Mouse (Mus musculus) hindbrain, embryonic 11.5 days (tissue): ENCODE measurements around the gene Map3k5. TPM values are rescaled to one million over a fixed set of nuclear protein-coding genes. Genes with fewer than 3 reads are reported as not detected.

Source experiments
- ATAC-seq: fragments of 200-750 bp; cut with Nextera tagmentation; 2 replicates; pipeline ENCODE4 v1.8.0; 2017; ENCODE audit warnings: mild to moderate bottlenecking, moderate TSS enrichment, moderate library complexity; ENCODE audit not compliant: low FRiP score
- DNase-seq: peaks from one replicate; pipeline ENCODE4 v3.0.0-alpha.2; 2015; ENCODE audit warnings: low spot score
- H3K27ac ChIP-seq: fragments of 300-500 bp; sonication (generic); 2 replicates; pipeline ENCODE4 v1.5.1; 2014; ENCODE audit warnings: mild to moderate bottlenecking, low read depth, low read length
- H3K27me3 ChIP-seq: fragments of 300-500 bp; sonication (generic); 2 replicates; pipeline ENCODE4 v1.6.1; 2014; ENCODE audit warnings: mild to moderate bottlenecking, low read length, moderate library complexity, mixed read lengths; ENCODE audit not compliant: control insufficient read depth, insufficient read depth
- H3K36me3 ChIP-seq: fragments of 300-500 bp; sonication (generic); 2 replicates; pipeline ENCODE4 v1.6.1; 2014; ENCODE audit warnings: mild to moderate bottlenecking, low read length, moderate library complexity, mixed read lengths; ENCODE audit not compliant: control insufficient read depth, insufficient read depth
- H3K4me1 ChIP-seq: fragments of 300-500 bp; sonication (generic); replicated peaks from 2 replicates; pipeline ENCODE4 v1.6.1; 2014; ENCODE audit warnings: low read length, mixed read lengths; ENCODE audit not compliant: control insufficient read depth, insufficient read depth
- H3K4me2 ChIP-seq: fragments of 300-500 bp; sonication (generic); replicated peaks from 2 replicates; pipeline ENCODE4 v1.6.1; 2014; ENCODE audit warnings: mild to moderate bottlenecking, low read depth, low read length
- H3K4me3 ChIP-seq: fragments of 300-500 bp; sonication (generic); 2 replicates; pipeline ENCODE4 v1.5.1; 2014; ENCODE audit warnings: low read depth, low read length
- H3K9ac ChIP-seq: fragments of 300-500 bp; sonication (generic); 2 replicates; pipeline ENCODE4 v1.6.1; 2014; ENCODE audit warnings: low read depth, low read length
- H3K9me3 ChIP-seq: fragments of 300-500 bp; sonication (generic); 2 replicates; pipeline ENCODE4 v1.6.1; 2016; ENCODE audit warnings: low read length; ENCODE audit not compliant: control insufficient read depth
- WGBS: fragments of 180-500 bp; shearing (Covaris S2); extraction: QIAGEN DNeasy Blood & Tissue Kit; methylation state at CpG from one replicate; pipeline ENCODE4 v1.1.7; 2014; 5-methylcytosine and 5-hydroxymethylcytosine counted together
- polyA plus RNA-seq: library from polyadenylated mRNA; unstranded; fragments of >200 nt; fragmentation: Nextera tagmentation; extraction: Ambion mirVana; gene quantifications from 2 replicates; pipeline ENCODE4 v1.2.1, GENCODE M21; 2014

Map3k5 gene
- polyA plus RNA-seq, 1 experiment from 2014 or later = 0.66 TPM

GRCm38 (mm10) chr10:20031936-20032335 lies 97.7 kb downstream of the Map3k5 start:
- DNase-seq (no peak), ATAC-seq (no peak)
- no peak overlapping the region for H3K9ac ChIP-seq
- no peaks in the 10 kb centered on the region for H3K27me3 ChIP-seq
- no peak overlapping the region for H3K4me2 ChIP-seq
- no peak overlapping the region for H3K4me3 ChIP-seq
- H3K27ac ChIP-seq = no peak overlapping the region
- H3K9me3 ChIP-seq = no peaks in the 10 kb centered on the region
- no peaks in the 10 kb centered on the region for H3K36me3 ChIP-seq
- WGBS = 80% methylated on average over 2 of the region's 2 CpGs
- H3K4me1 ChIP-seq = no peaks in the 10 kb centered on the region

- H3K4me2 ChIP-seq = no peak overlapping the region
- H3K27me3 ChIP-seq = no peaks in the 10 kb centered on the region
- H3K36me3 ChIP-seq = no peaks in the 10 kb centered on the region
- H3K9ac ChIP-seq = no peak overlapping the region
- ATAC-seq (no peak), DNase-seq (no peak)
- H3K9me3 ChIP-seq = no peaks in the 10 kb centered on the region
- 83% methylated on average over 2 of the region's 2 CpGs for WGBS
- H3K4me1 ChIP-seq = no peaks in the 10 kb centered on the region
- no peak overlapping the region for H3K4me3 ChIP-seq
- H3K27ac ChIP-seq = no peak overlapping the region
These were observed 102.1 kb downstream of the Map3k5 start for GRCm38 (mm10) chr10:20036375-20036774.

- no peak for ATAC-seq
- WGBS = 82% methylated on average over 7 of the region's 7 CpGs
These were observed 102.6 kb downstream of the Map3k5 start for GRCm38 (mm10) chr10:20036846-20037245.

DNA sequence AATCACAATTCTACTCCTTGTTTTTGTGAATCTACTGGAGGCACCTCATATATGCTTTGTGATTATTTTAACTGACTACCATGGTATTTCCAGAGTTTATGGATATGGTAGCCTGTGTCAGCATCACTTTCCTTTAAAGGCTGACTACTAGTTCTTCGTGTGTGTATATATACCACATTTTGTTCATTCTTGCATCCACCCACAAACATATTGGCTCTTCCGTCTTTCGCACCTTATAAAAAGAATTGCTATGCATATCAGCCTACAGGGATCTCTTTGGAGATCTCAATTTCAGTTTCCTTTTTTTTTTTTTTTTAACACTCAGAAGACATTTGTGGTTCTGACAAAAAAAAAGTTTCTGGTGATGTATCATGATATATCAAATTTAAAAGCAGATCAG lies 105.3 kb downstream of the Map3k5 start:
- DNase-seq = no peak
- Histone ChIP-seq H3K36me3 (no peaks in the 10 kb centered on the region), H3K4me3 (no peak overlapping the region), H3K9ac (no peak overlapping the region), H3K9me3 (no peaks in the 10 kb centered on the region), H3K4me2 (no peak overlapping the region), H3K4me1 (no peaks in the 10 kb centered on the region), H3K27me3 (no peaks in the 10 kb centered on the region), H3K27ac (no peak overlapping the region)
- WGBS = 92% methylated on average over 3 of the region's 3 CpGs
- no peak for ATAC-seq

More at GRCm38 (mm10) chr10:20036846-20037245, 102.6 kb downstream of the Map3k5 start:
- no peak overlapping the region for H3K4me2 ChIP-seq
- H3K4me1 ChIP-seq = no peaks in the 10 kb centered on the region
- H3K27ac ChIP-seq = no peak overlapping the region
- H3K36me3 ChIP-seq = no peaks in the 10 kb centered on the region
- DNase-seq = no peak
- no peak overlapping the region for H3K4me3 ChIP-seq
- H3K27me3 ChIP-seq = no peaks in the 10 kb centered on the region
- H3K9ac ChIP-seq = no peak overlapping the region
- no peaks in the 10 kb centered on the region for H3K9me3 ChIP-seq

DNA sequence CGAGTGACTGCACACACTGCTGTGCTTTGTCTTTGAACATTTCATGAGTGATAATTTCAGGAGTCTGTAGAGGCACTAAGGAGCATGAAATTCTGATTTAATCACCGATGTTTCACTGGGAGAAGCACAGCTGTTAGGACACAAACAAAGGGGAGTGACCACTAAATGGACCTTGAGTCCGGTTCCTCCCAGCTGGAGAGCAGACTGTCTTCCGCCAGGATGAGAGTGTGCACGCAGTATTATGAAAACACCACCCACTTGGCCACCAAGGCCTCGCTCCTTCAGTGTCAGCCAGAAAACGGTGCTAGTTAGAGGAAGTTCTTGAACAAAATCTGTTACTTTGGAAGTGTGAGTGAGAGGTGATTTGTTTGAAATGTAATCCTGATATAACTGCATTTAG lies 105.8 kb downstream of the Map3k5 start:
- DNase-seq (peak; percentile 13), ATAC-seq (no peak)
- no peak overlapping the region for H3K4me3 ChIP-seq
- H3K36me3 ChIP-seq = no peaks in the 10 kb centered on the region
- H3K27ac ChIP-seq = no peak overlapping the region
- no peaks in the 10 kb centered on the region for H3K9me3 ChIP-seq
- no peak overlapping the region for H3K9ac ChIP-seq
- 43% methylated on average over 7 of the region's 7 CpGs for WGBS
- no peaks in the 10 kb centered on the region for H3K4me1 ChIP-seq
- H3K4me2 ChIP-seq = no peak overlapping the region
- no peaks in the 10 kb centered on the region for H3K27me3 ChIP-seq

- no peak overlapping the region for H3K4me3 ChIP-seq
- no peak overlapping the region for H3K9ac ChIP-seq
- no peaks in the 10 kb centered on the region for H3K9me3 ChIP-seq
- no peaks in the 10 kb centered on the region for H3K27me3 ChIP-seq
- no peak overlapping the region for H3K4me2 ChIP-seq
- no peaks in the 10 kb centered on the region for H3K4me1 ChIP-seq
- no peak for DNase-seq
- no peak for ATAC-seq
- no peak overlapping the region for H3K27ac ChIP-seq
- H3K36me3 ChIP-seq = no peaks in the 10 kb centered on the region
- 88% methylated on average over 4 of the region's 4 CpGs for WGBS
These were observed 106.4 kb downstream of the Map3k5 start for GRCm38 (mm10) chr10:20040677-20041076.

DNA sequence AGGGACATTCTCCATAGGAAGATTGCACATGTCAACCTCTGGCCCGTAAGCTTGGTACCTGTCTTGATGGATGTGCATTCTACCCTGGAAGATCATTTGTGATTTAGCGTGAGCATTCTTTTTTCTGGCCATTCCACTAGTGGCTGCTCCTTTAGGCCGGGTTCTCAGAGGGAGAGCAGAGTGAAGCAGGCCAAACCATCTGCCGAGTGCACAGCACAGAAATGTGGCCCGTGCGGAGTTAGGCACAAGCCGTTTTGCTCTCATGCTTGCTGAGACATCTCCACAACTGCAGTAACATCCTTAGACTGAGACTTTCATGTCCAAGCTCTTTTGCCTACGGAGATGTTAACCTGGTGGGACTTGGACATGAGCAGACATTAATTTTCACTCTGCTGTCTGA lies 107.8 kb downstream of the Map3k5 start:
- ATAC-seq (no peak), DNase-seq (no peak)
- no peaks in the 10 kb centered on the region for H3K4me1 ChIP-seq
- no peaks in the 10 kb centered on the region for H3K27me3 ChIP-seq
- no peaks in the 10 kb centered on the region for H3K9me3 ChIP-seq
- no peak overlapping the region for H3K27ac ChIP-seq
- WGBS = 90% methylated on average over 8 of the region's 8 CpGs
- no peak overlapping the region for H3K9ac ChIP-seq
- H3K4me2 ChIP-seq = no peak overlapping the region
- H3K36me3 ChIP-seq = no peaks in the 10 kb centered on the region
- H3K4me3 ChIP-seq = no peak overlapping the region

GRCm38 (mm10) chr10:20044051-20044450 lies 109.8 kb downstream of the Map3k5 start:
- WGBS = 86% methylated on average over 2 of the region's 2 CpGs
- ATAC-seq (no peak), DNase-seq (no peak)
- Histone ChIP-seq H3K4me1 (no peaks in the 10 kb centered on the region), H3K27me3 (no peaks in the 10 kb centered on the region), H3K27ac (no peak overlapping the region), H3K9me3 (no peaks in the 10 kb centered on the region), H3K36me3 (no peaks in the 10 kb centered on the region), H3K4me2 (no peak overlapping the region), H3K4me3 (no peak overlapping the region), H3K9ac (no peak overlapping the region)

GRCm38 (mm10) chr10:20045733-20046495 lies 111.6 kb downstream of the Map3k5 start:
- Histone ChIP-seq H3K9ac (no peak overlapping the region), H3K4me1 (no peaks in the 10 kb centered on the region), H3K9me3 (no peaks in the 10 kb centered on the region), H3K4me2 (no peak overlapping the region), H3K27me3 (no peaks in the 10 kb centered on the region), H3K4me3 (no peak overlapping the region), H3K27ac (no peak overlapping the region), H3K36me3 (no peaks in the 10 kb centered on the region)
- DNase-seq (no peak), ATAC-seq (no peak)
- 87% methylated on average over 4 of the region's 4 CpGs for WGBS
